Mouse (Mus musculus) lung, adult 2 months (tissue): ENCODE measurements around the gene Azin2.

Source experiments
- CTCF ChIP-seq: fragments of 200-500 bp; IDR thresholded peaks from 2 replicates; pipeline ENCODE4 v1.5.1; 2011; ENCODE audit warnings: mild to moderate bottlenecking, low read length, control low read depth; ENCODE audit not compliant: insufficient read depth
- POLR2A ChIP-seq: fragments of 200-500 bp; IDR thresholded peaks from 2 replicates; pipeline ENCODE4 v1.6.1; 2011; ENCODE audit warnings: low read depth, mild to moderate bottlenecking, control low read depth, low read length, borderline replicate concordance; ENCODE audit errors: extremely low read depth

DNA sequence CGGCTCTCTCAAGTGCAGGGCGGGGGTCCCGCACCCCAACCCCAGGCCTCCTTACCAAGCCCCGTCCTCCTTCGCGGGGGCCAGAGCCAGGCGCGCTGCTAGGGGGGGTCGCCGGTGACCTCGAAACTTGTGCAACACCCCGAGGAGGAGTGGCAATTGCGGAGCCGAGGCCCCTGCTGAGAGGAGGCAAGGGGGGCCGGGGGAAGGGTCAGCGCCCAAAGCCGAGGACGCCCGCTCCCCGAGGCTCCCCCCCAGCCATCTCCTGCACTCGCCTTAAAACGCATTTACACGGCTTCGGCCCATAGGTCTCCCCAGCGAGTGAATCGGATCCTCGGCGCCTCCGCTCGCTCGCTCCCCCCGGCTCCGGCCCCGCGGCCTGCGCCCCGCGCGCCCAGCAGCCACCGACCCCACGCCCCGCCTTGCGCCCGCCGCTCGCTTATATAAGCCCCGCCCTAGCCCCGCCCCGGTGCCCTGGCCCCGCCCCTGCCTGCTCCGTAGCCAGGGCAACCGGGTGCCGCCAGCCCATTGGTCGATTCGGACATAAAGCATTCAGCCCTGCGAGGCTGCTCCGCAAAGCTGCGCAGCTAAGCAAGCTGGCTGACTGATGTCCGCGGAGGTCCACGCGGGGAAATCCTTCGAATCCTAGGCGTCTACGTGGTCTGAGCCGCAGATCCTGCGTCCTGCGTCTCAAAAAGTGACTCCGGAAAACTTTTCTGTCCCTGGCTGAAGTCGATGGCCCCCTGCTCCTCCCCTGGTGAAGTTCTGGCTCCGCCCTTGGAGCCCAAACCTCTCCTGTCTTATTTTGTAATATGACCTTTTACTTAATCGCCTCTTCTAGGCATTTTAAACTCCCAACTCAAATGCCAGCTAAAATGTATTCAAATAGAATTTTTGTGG is at the start of gene Azin2:
- TF ChIP-seq CTCF = no peak
- TF ChIP-seq POLR2A = peak; percentile 90; the same call in 1 of the 2 replicates
